Mouse (Mus musculus): ENCODE data around the gene Cnpy1. TPM values are rescaled to one million over a fixed set of nuclear protein-coding genes. Genes with fewer than 3 reads are reported as not detected.

The Cnpy1 gene
- polyA plus RNA-seq, 1 experiment from 2014 or later, result not detected

DNA sequence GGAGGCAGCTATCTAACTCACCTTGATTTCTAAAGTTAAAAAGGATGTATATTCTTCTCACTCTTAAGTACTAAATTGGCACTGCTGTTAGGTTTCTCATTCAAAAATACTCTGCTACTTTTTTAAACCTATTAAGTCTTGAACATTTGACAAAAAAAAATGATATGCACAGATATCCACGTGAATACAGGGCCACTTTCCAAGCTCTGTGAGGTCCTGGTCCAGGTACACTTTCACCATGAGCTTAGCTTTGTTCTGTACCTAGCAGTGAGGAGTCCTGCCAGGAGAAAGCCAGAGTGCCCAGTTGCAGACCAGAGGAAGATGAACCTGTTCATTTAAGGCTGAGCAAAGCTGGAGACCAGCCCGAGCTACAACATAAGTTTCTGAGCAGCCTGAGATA lies 32.2 kb downstream of the Cnpy1 start:
- 50% methylated on average over 2 of the region's 2 CpGs for WGBS
- H3K4me3 ChIP-seq (ENCODE audit: control insufficient read depth in 1 of 2, insufficient read depth in 1 of 2, low read depth in 1 of 2, low read length in 2 of 2), result no peak overlapping the region
- no peak for ATAC-seq (ENCODE audit: insufficient number of reproducible peaks, insufficient read depth, low FRiP score, low read depth)
- H3K4me1 ChIP-seq (ENCODE audit: control insufficient read depth in 2 of 2, insufficient read depth in 2 of 2, low read length in 2 of 2), result no peaks in the 10 kb centered on the region
- peaks cover 75% of the 10 kb centered on the region for H3K27me3 ChIP-seq (ENCODE audit: control insufficient read depth, insufficient read depth, low read length)
- H3K27ac ChIP-seq (replicated peaks in 1 of 2; ENCODE audit: control insufficient read depth in 1 of 2, insufficient read depth in 1 of 2, low read depth in 2 of 2, low read length in 2 of 2), result no peak overlapping the region
- H3K36me3 ChIP-seq (ENCODE audit: control insufficient read depth, insufficient read depth, low read length), result no peaks in the 10 kb centered on the region
- no peak overlapping the region for H3K4me2 ChIP-seq (ENCODE audit: low read length)
- no peaks in the 10 kb centered on the region for H3K9me3 ChIP-seq (ENCODE audit: control insufficient read depth, low read length)
- H3K9ac ChIP-seq (ENCODE audit: low read length), result no peak overlapping the region

DNA sequence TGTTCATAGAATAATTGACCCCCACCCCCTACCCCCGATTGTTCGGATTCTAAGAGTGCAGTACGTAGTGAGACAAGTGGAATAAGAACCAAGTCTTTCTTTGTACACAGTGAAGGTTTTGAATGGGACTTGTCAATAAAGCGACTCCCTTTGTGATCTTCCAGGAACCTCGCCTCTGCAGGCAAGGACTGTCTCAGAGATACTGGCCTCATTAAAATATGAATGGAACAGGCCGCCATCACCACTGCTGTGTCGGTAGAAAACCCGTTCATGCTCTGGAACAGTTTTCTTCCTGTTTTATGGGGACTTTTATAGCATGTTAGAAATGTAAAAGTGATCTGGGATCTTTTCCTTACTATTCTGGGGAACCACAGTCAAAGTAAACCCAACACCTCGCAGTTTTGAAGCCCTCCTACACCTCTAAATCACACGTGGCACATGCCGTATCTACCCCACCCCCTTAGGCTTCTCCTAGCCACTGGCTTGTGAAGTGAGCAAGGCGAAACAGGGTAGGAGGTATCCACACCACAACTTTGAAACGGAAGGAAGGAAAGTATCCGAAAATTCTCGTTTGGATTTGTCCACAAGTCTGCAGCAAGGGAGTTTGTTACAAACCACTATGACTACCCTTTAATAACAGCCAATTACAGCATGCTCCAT lies 33.8 kb downstream of the Cnpy1 start:
- ATAC-seq (ENCODE audit: insufficient number of reproducible peaks, insufficient read depth, low FRiP score, low read depth), result no peak
- 6% methylated on average over 15 of the region's 15 CpGs for WGBS
- Histone ChIP-seq H3K36me3 (ENCODE audit: control insufficient read depth, insufficient read depth, low read length) (no peaks in the 10 kb centered on the region), H3K9ac (ENCODE audit: low read length) (no peak overlapping the region), H3K4me1 (ENCODE audit: control insufficient read depth in 2 of 2, insufficient read depth in 2 of 2, low read length in 2 of 2) (no peaks in the 10 kb centered on the region), H3K4me2 (ENCODE audit: low read length) (no peak overlapping the region), H3K27ac (replicated peaks in 1 of 2; ENCODE audit: control insufficient read depth in 1 of 2, insufficient read depth in 1 of 2, low read depth in 2 of 2, low read length in 2 of 2) (no peak overlapping the region), H3K27me3 (ENCODE audit: control insufficient read depth, insufficient read depth, low read length) (peaks cover 89% of the 10 kb centered on the region), H3K9me3 (ENCODE audit: control insufficient read depth, low read length) (no peaks in the 10 kb centered on the region), H3K4me3 (ENCODE audit: control insufficient read depth in 1 of 2, insufficient read depth in 1 of 2, low read depth in 1 of 2, low read length in 2 of 2) (no peak overlapping the region)

DNA sequence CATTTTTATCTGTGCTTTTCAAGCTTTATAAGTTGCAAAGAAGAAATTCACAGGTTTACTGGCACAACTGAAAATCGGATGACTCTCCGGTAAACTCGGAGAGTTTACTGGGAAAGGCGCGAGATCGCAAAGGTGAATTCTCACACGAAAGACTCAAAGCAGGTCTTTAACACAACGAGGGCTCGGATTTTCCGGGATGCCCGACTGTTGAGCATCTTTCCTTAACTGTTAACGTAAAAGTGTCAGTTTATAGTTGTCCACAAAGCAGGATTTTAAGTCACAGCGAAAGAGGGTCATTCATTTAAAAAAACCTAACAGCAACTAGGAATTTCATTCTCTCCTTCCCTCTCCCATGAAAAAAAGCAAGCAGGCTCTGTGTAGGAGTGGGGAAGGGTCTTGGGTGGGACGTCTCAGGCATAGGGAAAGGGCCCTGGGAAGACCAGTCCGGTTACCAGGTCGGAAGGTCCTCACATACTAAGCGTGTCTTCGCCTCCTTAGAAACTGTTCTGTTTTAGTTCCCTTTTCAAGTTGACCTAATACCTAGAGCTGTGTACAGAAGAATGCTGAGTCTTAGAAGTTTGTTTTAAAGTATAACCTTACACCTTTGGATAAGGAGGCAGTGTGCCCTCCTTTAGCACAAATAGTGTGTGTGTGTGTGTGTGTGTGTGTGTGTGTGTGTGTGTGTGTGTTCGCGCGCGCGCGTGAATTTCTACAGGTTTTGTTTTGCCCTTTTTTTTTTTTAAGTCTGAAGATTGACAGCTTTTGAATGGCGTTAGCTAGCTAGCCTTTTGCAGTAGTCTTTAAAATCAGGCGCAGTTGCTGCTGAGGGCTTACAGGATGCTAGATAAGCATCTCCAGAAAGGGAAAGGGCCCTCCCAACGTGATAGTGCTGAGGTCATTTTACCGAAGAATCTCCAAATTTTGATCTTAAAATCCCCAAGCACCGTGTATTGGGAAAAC lies 34.7 kb downstream of the Cnpy1 start:
- Histone ChIP-seq H3K4me3 (ENCODE audit: control insufficient read depth in 1 of 2, insufficient read depth in 1 of 2, low read depth in 1 of 2, low read length in 2 of 2) (no peak overlapping the region; a peak in 1 of 4 replicates), H3K4me2 (ENCODE audit: low read length) (no peak overlapping the region; the same call in 1 of the 2 replicates)

DNA sequence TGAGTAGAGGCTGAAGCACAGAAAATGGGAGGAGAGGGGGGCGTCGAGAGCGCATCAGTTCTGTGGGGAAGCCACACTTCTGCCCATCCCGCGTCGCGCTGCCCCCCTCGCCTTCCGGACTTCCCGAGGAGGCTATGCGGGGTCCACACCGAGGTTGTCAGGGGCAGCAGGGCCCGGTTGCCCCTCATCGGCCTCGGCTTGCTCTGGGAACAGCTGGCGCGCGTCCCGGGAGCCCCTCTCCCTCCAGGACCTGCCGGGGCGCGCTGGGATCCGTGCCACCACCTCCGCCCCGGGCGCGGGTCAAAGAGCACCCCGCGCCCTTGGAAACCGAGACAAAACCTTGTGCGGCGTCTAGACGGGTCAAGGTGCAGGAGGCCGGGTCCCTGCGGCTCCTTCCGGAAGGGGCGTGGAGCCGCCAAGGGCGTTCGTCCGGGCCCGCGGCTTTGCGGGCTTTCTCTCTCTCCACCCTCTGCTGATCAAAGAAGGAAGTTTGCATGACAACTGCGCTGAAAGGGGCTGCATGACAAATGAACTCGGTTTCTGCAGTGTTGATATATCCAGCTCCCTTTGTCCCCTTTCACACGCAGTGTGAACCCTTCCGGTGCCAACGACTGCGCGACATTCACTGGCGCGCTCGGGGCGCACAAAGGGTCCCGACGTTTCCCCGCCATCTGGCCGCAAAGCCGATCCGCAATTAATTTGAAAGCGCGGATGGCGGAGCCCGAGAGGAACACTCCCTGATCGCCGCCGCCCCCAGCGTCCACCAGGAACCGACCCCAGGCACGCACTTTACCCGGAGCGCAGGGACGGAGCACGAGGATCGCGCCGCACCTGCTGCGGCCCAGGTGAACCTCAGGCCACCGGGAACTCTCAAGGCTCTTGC lies 35.8 kb downstream of the Cnpy1 start:
- Histone ChIP-seq H3K27me3 (ENCODE audit: control insufficient read depth, insufficient read depth, low read length) (peaks cover 87% of the 10 kb centered on the region), H3K9ac (ENCODE audit: low read length) (no peak overlapping the region), H3K9me3 (ENCODE audit: control insufficient read depth, low read length) (no peaks in the 10 kb centered on the region), H3K4me2 (ENCODE audit: low read length) (peak overlapping the region; percentile 63), H3K4me1 (ENCODE audit: control insufficient read depth in 2 of 2, insufficient read depth in 2 of 2, low read length in 2 of 2) (no peaks in the 10 kb centered on the region), H3K4me3 (ENCODE audit: control insufficient read depth in 1 of 2, insufficient read depth in 1 of 2, low read depth in 1 of 2, low read length in 2 of 2) (peak overlapping the region; percentile 29 to 41), H3K36me3 (ENCODE audit: control insufficient read depth, insufficient read depth, low read length) (no peaks in the 10 kb centered on the region), H3K27ac (replicated peaks in 1 of 2; ENCODE audit: control insufficient read depth in 1 of 2, insufficient read depth in 1 of 2, low read depth in 2 of 2, low read length in 2 of 2) (no peak overlapping the region)
- no peak for ATAC-seq (ENCODE audit: insufficient number of reproducible peaks, insufficient read depth, low FRiP score, low read depth)
- under 1% methylated on average over 76 of the region's 80 CpGs for WGBS

More for the DNA sequence above, 34.7 kb downstream of the Cnpy1 start:
- no peak for ATAC-seq (ENCODE audit: insufficient number of reproducible peaks, insufficient read depth, low FRiP score, low read depth)
- no peak overlapping the region for H3K27ac ChIP-seq (replicated peaks in 1 of 2; ENCODE audit: control insufficient read depth in 1 of 2, insufficient read depth in 1 of 2, low read depth in 2 of 2, low read length in 2 of 2)
- H3K9me3 ChIP-seq (ENCODE audit: control insufficient read depth, low read length), result no peaks in the 10 kb centered on the region
- no peak overlapping the region for H3K9ac ChIP-seq (ENCODE audit: low read length)
- no peaks in the 10 kb centered on the region for H3K4me1 ChIP-seq (ENCODE audit: control insufficient read depth in 2 of 2, insufficient read depth in 2 of 2, low read length in 2 of 2)
- peaks cover 86% of the 10 kb centered on the region for H3K27me3 ChIP-seq (ENCODE audit: control insufficient read depth, insufficient read depth, low read length)
- WGBS, result 2% methylated on average over 29 of the region's 29 CpGs
- no peaks in the 10 kb centered on the region for H3K36me3 ChIP-seq (ENCODE audit: control insufficient read depth, insufficient read depth, low read length)

DNA sequence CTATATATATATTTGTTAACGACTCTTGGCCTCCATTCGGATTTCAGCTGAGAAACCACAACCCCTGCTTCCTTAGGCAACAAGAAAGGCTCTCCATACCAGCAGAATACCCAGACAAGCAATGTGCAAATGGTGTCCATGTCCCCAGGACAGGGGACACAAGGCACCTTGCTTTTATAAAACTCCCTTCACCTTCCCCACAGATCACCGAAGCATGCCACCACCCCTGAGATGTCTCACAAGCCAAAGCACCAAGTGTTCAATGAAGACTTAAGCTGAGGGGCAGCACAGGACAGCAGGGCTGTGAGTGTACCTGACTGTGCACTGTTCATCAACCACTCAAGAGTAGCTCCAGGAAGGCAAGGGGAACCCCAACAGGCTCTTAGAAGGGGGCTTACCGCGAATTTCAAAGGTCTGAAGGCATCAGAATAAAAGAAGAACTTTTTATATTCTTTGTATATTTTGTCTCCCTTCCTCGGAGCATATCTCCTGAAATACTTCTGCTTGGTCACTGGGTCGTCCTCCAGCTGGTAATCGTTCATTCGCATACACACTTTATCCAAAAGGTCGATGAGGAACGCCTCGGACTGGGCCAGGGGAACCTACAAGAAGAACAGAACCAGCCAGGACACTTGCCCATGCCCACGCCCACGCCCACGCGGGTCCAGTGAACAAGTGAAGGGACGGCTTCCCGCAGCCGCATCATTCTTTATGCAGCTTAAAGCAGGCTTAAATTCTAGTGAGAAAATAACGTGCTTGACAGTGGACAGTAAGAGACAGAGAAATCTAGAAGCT lies 36.7 kb downstream of the Cnpy1 start:
- 14% methylated on average over 20 of the region's 20 CpGs for WGBS
- Histone ChIP-seq H3K4me3 (ENCODE audit: control insufficient read depth in 1 of 2, insufficient read depth in 1 of 2, low read depth in 1 of 2, low read length in 2 of 2) (peak overlapping the region in 1 of 2 experiments; percentile 29; a peak in 1 of 4 replicates), H3K4me1 (ENCODE audit: control insufficient read depth in 2 of 2, insufficient read depth in 2 of 2, low read length in 2 of 2) (no peaks in the 10 kb centered on the region), H3K27me3 (ENCODE audit: control insufficient read depth, insufficient read depth, low read length) (peaks cover 83% of the 10 kb centered on the region), H3K9me3 (ENCODE audit: control insufficient read depth, low read length) (no peaks in the 10 kb centered on the region), H3K27ac (replicated peaks in 1 of 2; ENCODE audit: control insufficient read depth in 1 of 2, insufficient read depth in 1 of 2, low read depth in 2 of 2, low read length in 2 of 2) (no peak overlapping the region), H3K36me3 (ENCODE audit: control insufficient read depth, insufficient read depth, low read length) (no peaks in the 10 kb centered on the region), H3K9ac (ENCODE audit: low read length) (no peak overlapping the region), H3K4me2 (ENCODE audit: low read length) (no peak overlapping the region)
- no peak for ATAC-seq (ENCODE audit: insufficient number of reproducible peaks, insufficient read depth, low FRiP score, low read depth)

DNA sequence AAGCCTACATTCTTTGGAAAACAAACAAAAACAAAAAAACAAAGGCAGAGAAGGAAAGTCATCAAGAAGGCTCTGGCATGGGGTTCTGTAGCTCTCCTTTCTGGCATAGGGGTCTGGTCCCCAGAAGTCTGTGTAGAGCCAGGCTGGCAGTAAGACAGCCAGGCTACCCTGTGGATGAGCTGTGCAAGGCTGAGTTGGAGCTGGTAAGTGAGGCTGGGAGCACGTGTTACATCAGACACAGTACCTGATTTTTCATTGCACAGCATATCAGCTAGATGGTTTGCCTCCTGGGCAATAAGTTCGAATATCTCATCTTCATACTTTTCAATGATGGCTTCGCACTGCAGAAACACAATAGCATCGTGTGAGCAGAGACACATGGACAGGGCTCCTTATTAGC lies 38.6 kb downstream of the Cnpy1 start:
- no peaks in the 10 kb centered on the region for H3K9me3 ChIP-seq (ENCODE audit: control insufficient read depth, low read length)
- H3K4me2 ChIP-seq (ENCODE audit: low read length), result no peak overlapping the region
- no peaks in the 10 kb centered on the region for H3K4me1 ChIP-seq (ENCODE audit: control insufficient read depth in 2 of 2, insufficient read depth in 2 of 2, low read length in 2 of 2)
- no peak overlapping the region for H3K27ac ChIP-seq (replicated peaks in 1 of 2; ENCODE audit: control insufficient read depth in 1 of 2, insufficient read depth in 1 of 2, low read depth in 2 of 2, low read length in 2 of 2)
- WGBS, result 61% methylated on average over 4 of the region's 4 CpGs
- no peak overlapping the region for H3K4me3 ChIP-seq (ENCODE audit: control insufficient read depth in 1 of 2, insufficient read depth in 1 of 2, low read depth in 1 of 2, low read length in 2 of 2)
- ATAC-seq (ENCODE audit: insufficient number of reproducible peaks, insufficient read depth, low FRiP score, low read depth), result no peak
- no peaks in the 10 kb centered on the region for H3K36me3 ChIP-seq (ENCODE audit: control insufficient read depth, insufficient read depth, low read length)
- H3K9ac ChIP-seq (ENCODE audit: low read length), result no peak overlapping the region
- peaks cover 74% of the 10 kb centered on the region for H3K27me3 ChIP-seq (ENCODE audit: control insufficient read depth, insufficient read depth, low read length)

All from heart, embryonic 14.5 days (tissue).